Mouse (Mus musculus) kidney, adult 18-20 months (tissue): Measurements from ENCODE around the gene Aim2.
A peak's percentile ranks its signal among the peaks of the same experiment; 100 is the strongest.
"Not testable (repeated sequence)": the region's sequence is repeated elsewhere in the genome, so short reads cannot be mapped to it uniquely, and the experiment has no call there.

Experiments used
- DNase-seq: peaks from one replicate; pipeline ENCODE4 v3.0.0; 2021

Aim2 gene

DNA sequence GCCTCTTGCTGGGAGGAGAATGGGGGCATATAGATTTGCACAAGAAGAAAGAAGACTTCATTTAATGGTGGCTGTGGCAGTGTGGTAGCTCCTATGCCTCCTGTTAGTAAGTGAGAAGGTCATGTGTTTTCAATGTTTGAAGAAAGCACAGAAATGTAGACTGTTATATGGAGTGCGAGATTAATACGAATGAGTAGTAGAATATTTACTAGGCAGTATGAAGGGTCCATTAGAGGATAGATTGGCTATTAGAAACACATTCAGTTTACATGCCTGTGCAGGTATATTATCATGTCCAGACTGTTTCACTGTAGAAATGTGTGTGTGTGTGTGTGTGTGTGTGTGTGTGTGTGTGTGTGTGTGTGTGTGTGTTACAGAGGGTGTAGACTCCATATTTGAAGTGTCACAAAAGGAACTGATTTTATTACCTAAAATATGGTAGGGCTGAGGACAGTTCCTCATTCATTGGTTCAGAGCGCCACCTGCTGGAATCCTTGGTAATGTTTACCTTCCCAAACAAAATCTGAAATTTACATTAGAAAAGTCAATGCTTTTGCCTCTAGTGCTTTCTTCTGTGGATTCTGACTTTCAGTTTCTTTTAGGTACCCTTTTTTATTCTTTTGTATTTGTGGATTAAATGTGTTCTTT is 47.8 kb downstream of the Aim2 start:
- DNase-seq, result peak; percentile 60

DNA sequence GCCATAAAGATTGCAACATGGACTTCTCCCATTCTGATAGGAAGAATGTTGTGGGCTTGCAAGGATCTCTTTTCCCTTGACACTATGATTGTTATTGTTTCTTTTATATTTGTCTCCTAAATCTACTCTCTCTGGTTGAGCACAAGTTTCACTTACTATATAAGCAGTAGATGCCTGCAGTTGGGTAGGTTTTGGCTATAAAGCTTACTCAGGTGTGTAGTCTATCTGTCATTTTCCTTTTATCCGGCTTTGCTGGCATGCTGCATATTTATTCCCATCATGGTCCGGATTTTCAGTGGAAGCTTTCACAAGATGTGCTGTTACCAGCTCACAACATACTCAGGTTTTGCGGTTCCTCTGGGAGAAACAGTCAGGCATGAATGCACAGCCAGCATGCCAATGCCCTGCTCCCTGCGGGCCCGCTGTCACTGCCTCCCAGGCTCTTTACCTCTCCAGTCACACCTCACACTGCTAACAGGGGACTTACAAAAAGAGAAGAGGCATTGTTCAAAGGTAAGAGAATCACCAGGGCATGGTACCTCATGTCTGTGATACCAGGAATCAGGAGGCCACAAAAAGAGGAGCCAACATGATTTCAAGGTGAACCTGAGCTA is 54.1 kb downstream of the Aim2 start:
- no peak for DNase-seq

DNA sequence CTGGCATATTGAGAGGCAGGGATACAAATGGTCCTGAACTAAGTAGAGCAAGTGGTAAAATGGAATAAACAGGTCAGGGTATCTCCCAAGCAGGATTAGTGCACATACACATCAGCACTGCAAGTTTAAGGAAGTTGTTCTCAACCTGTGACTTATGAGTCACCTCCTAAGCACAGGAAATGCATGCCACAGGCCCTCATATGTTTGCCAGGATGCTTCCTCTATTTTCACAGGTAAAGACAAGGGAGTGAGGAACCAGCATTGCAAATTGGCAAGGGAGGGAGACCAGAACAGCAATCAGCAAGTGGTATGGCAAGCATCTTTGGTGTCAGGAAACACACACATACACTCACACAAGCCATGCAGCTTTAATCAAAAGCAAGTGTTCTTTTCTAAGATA is 58.4 kb downstream of the Aim2 start:
- DNase-seq, result no peak

DNA sequence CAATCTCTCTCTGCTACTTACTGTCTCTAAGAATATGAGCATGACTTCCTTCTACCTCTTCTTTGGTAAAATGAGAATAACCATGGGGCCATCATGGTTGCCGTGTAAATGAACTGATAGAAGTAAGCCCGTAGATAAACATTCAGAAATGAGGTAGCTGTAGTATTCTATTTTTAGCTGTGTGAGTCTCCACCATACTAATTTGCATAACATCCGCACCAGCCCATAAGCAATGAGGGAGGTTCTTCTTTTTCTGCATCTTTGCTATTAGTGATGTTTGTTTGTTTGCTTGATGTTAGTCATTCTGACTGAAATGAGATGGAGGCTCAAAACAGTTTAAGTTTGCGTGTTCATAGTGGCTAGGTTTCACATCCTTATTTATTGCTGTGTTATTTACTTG is 61.2 kb downstream of the Aim2 start:
- DNase-seq, result no peak

DNA sequence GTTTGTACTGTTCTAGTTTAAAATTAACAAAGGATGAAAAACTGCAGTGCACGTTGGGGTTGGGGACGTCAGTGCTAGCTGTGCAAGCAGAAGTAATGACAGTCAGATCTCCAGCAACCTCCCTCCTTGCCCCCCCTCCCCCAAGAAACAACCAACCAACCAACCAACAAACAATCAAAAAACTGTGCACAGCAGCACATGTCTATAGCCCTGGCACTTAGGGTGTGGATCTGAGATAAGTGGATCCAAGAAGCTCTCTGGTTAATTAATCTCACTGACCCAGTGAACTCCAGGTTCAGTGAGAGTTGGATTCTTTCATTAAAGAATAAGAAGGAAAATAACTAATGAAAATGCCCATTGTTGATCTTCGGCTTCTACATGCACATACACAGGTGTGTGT is 64.0 kb downstream of the Aim2 start:
- no peak for DNase-seq

DNA sequence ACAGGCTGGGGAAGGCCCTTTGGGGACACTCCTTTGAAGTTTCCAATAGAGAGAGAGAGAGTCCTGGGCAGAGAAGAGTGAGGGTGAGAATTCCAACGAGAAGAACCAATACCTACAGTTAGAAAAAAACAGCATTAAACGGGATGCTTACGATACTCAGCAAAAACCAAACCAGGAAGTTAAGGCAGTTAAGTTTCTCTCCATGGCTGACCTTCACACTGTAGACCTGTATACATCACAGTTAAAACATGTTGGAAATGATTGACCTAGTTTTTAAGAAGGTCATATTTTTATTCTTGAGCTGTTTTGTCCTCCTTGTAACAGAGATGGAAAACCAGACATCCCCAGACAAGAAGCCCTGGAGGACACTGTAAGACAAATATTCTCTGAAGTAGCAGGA is 67.8 kb downstream of the Aim2 start:
- no peak for DNase-seq

DNA sequence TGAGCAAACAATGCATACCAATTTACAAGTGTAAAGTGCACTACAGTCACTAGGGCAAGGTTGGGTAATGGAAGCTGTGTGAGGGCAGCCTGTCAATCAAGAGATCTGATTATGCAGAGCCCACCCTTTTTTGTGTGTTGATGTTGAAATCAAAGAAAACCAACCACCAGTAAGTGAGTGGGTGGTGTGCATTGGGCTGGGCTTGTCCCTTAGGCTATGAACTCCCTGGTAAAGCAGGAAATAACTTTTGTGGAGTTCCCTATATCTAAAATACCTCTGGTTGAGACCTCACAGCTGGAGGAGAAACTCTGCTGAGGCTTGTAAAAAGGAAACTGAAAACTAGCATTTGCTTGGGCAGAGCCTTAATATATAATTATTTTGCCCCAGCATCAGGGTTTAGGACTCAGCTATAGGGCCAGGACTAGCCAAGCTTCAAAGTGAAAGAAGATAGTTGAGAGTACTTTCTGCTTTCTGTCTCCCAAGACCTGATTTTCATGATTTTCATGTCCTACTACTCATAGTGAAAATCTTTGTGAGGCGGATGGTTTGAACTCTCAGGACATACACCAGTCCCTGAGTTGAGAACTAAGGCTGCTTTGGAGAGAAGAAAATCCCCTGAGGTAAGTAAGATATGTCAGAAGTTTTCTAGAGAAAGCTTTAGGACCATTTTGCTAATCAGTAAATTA is 68.4 kb downstream of the Aim2 start:
- no peak for DNase-seq

DNA sequence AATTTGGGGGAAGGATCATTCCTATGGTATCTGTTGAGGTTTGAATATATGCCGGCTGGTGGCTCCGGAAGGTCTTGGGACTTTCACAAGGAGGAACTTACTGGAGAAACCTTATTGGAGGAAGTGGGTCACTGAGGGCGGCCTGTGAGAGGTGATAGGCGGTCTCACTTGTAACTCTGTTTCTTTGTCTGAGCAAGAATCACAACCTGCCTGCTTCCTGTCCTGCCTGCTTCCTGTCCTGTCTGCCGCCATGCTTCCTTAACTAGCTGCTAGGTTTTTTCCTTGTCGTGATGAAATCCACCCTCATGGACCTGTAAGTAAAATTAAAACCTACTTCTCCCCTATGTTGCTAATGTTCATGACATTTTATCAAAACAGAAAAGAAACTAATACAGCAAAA is 69.7 kb downstream of the Aim2 start:
- no peak for DNase-seq

DNA sequence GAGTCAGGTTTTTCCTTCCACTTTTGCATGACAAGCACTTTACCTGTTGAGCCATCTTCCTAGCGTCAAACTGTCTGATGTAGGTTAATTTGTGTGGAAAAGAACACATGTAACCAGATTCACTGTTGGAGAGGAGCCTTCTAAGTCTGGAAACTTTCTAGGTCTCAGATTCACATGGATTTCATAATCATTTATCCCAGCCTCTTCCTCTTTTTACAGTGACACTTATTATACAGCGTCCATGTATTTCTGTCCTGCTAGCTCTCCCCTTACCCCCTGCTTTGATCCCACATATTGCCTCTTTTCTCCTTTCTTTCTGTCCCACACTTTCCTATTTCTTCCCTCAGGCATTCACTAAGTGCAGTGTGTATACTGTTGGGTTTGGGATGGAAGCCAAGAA is 75.7 kb downstream of the Aim2 start:
- DNase-seq, result no peak

DNA sequence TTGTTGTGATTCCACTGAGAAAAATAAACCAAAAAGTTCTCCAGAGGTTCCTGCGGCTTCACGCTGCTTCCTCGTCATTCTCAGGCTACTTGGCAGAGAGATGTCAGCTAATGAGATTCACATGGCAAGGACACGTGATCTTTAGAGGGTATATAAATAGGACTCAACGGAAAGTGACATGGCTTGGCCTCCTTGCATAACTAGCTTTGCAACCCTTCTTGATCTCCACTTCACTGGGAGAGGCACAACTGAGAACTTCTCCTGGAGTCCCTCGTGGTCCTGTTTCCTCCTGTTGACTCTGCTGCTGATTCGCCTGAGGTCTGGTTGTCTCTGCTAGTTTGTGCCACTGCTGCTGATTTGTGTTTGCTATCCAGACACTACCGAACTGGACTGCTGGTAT is 76.7 kb downstream of the Aim2 start:
- no peak for DNase-seq

DNA sequence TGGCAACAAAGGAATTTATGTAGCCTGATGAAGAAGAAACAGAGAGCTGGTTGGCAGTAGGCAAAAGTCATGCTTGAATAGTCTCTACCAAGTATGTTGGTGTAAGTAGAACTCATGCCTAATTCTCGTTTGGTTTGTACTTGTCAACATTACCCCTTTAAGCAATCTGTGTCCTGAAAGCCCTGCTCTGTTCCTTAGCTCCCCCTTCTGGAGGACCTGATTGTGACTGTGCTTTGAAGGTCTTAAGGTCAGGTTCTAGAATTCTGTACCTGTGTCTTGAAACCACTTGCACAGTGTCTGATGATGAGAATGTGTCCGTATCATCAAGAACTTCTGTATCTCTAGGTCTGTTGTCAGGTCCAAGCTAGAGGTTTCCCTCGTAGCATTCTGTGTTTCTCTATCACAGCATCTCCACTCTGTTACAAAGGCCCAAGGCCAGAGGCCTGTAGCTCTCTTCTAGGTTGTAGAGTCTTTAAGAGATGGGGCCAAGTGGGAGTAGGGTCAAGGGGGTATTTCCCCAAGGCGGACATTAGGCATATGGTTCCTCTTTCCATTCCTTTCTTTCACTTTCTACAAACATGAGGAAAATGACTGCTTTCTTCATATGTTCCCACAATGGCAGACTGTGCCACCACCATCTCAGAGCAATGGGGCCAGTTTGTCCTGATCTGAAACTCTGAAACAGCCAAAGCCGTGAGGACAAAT is 79.5 kb downstream of the Aim2 start:
- DNase-seq, result no peak

DNA sequence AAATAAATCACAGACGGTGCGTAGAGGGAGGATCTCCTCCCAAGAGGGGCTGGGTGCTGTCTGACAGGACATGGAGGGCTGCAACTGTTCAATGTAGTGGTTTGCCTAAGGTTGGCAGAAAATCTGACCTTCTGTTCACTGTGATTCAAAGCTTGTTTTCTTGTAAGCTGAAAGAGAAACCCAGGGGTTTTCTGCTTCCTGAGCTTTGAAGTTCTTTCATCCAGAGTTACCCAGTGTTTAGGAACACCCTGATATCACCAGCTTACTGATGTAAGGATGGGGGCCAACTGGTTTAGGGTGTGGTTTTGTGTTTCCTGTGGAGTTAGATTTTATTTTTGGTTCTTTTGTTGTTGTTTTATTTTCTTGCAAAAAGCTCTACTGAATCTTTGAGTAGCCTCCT is 81.7 kb downstream of the Aim2 start:
- no peak for DNase-seq

DNA sequence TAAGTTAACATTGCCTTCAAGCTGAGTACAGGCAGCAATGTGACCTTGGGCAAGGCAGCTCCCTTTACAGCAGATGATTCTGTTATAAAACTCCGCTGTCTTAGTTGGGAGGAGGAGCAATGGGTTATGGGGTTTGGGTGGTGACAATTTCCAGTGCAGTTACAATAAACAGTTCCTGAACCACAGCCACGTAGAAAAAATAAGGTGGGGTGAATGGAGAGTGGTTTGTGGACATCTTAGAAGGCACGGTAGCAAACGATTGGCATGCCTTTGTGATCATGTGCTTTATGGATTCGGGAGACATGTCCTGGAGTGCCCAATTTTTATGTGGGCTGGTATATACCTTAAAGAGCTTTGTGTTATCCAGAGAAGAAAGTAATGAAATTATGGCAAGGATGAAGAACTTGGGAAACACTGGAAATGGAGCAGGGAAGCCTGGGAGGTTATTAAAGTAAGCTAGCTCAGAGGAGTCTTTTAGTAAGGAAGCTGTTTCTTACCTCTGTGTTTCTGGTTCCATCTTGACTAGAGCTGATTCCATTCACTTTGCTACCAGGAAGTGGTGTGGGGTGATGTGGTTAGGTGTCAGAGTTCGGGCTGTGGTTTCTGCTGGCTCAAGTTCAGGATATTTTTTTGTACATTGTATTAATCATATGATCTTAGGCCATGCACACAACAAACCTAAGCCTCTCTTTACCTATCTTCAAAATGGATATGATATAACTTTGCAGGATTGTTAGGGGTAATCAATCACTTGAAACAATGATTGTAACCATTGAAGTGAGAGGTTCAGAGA is 86.7 kb downstream of the Aim2 start:
- DNase-seq, result no peak

DNA sequence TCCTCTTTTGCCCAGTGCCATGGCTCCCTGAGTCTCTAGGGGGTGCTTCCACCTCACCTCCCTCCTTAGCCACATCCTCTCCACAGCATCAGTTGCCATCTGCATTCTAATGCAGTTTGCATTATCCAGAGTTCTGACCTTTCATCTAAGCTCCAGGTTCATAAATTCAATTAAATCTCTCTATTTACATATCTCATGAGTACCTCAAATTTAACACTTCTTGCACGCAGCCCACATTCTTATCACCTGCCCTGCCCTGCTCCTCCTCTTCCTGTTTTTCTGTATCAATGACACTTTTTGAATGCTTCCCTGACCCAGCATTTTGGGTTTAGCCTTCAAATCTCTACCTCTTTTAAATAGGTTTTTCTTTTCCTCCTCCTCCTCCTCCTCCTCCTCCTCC is 90.0 kb downstream of the Aim2 start:
- DNase-seq, result no peak

DNA sequence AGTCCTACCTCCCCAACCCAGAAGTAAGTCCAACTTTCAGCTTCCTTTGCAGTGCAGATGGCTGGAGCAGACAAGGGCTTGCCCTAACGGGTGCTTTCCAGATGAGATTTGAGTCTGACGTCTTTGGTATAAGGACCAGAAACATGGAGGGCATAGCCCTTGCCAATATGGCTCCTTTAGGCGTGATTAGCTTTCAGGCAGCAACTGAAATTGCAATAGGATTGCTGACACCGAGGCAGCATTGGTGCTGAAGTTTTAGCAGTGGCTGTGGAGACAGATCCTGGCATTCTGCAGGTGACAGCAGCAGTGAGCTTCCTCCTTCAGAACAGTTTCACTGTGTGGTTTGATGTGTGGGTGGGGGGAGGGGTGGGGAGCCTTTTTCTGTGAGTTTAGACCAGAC is 90.5 kb downstream of the Aim2 start:
- DNase-seq, result no peak

DNA sequence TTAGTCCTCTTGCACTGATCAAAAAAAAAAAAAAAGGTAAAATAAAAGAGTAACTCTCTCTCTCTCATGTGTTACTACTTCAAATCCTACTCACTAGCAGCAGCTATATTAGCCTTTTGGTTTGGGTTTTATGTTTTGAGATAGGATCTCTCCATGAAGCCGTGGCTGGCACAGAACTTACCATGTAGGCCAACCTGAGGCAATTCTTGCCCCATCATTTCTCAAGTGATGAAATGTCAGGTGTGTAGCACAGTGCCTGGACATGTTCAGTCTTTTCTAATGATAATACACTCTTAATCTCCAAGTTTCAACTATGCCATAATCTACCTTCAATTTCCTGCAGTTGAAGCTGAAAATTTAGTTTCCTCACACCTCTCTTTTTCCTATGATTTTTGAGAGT is 92.4 kb downstream of the Aim2 start:
- no peak for DNase-seq

DNA sequence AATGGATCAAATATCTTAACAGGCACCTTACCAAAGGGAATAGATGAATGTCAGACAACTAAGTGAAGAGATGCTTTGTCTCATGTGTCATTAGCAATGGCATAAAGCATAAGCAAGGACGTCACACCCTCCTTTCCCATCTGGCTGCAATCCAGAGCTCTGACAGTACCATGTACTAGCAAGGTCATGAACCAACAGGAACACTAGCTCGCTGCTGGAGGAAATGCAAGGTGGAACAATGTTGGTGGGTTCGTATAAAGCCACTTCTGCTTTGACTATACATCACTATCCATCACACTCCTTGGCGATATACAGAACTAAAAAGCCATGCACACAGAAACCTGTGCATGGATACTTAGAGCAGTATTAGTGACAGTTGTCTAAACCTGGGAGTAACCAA is 96.4 kb downstream of the Aim2 start:
- DNase-seq, result no peak

DNA sequence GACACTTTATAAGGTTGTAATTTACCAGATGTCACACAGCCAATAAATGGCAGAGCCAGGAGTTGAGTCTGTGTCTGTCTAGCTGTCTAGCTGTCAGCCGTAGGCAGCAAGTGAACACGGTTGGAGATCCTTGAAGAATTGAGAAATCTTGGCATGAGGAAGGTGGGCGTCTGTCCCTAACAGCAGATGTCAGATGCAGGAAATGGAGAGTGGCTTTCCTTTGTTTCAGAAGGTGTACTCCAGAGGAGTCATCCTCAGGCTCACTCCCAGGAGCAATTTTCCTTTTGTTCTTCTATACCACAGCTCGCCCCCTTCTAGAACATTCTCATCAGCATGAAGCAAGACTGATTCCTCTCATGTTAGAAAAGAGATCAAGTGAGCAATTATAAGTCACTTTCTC is 99.9 kb downstream of the Aim2 start:
- DNase-seq, result no peak

DNA sequence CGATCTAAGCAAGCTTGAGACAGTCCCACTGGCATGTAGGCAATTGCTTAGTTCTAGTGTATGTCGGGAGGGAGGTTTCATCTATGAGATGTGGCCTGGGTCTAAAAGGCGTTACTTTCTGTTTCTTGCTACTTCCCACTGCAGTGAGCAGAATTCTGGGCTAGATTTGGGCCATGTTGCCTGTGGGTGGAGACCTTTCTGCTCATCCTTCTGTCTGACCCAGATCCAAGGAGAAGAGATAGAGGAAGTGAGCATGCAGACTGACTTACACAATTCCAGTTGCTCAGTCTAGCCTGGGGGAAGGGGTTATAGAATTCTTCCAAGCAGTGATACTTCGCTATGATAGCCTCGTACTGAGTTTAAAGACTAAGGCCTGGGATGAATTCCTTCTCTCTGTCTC is 101.0 kb downstream of the Aim2 start:
- DNase-seq, result no peak

DNA sequence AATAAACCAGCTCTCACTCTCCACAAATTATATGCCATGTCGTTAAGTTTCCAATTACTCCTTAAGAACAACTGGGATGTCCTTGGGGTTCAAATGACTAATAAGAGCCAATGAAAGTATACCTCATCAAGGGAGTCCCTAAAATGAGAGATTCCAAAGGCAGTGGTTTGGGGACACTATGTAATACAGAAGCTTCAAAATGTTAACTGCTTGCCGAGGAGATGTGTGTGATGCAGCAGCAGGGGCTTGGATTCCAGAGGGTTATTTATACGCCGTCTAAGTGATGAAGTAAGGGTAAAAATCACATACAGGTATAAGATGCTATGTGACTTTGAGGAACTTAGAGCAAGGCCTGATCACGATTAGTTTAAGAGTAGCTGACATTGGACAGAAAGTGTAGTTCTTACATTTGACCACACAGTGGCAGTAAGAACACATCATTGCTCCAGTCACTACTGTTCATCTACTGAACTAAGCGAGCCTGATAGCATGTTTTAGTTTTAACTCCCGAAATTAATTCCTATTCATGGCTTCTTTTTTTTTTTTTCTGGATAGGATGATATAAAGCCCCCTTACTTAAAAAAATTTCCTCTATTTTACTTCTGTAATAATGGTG is 105.6 kb downstream of the Aim2 start:
- DNase-seq, result no peak

DNA sequence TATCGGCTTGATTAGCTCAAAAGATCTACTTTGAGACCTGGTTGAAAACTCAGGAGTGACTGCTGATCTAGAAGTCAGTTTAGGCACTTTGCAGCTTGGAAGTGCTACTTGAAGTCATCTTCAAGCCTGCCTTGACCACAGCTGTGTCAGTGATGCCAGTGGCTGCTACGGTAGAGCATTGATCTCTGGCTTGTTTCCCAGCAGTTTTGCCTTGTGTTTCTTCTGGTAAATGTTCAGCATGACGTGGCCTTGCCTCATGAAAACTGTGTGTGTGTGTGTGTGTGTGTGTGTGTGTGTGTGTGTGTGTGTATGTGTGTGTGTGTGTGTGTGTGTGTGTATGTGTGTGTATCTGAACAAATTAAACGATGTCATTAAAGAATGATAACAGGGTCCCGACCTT is 106.1 kb downstream of the Aim2 start:
- DNase-seq, result no peak

DNA sequence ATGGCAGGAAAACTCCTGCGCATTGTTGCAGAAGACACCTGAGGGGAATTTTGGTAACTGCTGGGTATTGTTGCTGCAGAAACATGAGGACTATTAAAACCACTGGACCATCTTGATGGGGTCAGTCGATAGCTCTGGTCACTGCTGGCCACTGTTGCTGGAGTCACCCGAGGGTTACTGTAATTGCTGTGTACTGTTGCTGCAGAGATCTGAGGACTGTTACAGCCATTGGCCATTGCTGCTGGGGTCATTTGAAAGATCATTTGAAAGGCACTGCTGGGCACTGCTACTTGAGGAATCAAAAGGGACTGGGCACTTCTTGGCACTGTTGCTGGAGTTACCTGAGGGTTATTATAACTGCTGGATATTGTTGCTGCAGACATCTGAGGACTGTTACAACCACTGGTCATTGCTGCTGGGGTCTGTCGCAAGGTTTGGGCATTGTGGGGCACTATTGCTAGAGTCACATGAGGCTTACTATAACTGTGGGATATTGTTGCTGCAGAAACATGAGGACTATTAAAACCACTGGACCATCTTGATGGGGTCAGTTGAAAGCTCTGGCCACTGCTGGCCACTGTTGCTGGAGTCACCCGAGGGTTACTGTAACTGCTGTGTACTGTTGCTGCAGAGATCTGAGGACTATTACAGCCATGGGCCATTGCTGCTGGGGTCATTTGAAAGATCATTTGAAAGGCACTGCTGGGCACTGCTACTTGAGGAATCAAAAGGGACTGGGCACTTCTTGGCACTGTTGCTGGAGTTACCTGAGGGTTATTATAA is 129.9 kb downstream of the Aim2 start:
- not testable (repeated sequence) for DNase-seq
